Mouse (Mus musculus) megakaryocyte-erythroid progenitor cell, adult 5 weeks (primary cell): ENCODE data around the gene Uvssa. TPM values are rescaled to one million over a fixed set of nuclear protein-coding genes. Genes with fewer than 3 reads are reported as not detected.

Experiments
- polyA plus RNA-seq: library from polyadenylated mRNA; stranded (reverse); fragments of >175 nt; gene quantifications from 2 replicates; pipeline ENCODE4 v1.2.3, GENCODE M21; 2012

The Uvssa gene
- 1.4 and 1.8 TPM in 2 replicates for polyA plus RNA-seq

GRCm38 (mm10) chr5:33378302-33378854, at the start of gene Uvssa:
TSS of gene Uvssa (plus strand) at chr5:33378549.

DNA sequence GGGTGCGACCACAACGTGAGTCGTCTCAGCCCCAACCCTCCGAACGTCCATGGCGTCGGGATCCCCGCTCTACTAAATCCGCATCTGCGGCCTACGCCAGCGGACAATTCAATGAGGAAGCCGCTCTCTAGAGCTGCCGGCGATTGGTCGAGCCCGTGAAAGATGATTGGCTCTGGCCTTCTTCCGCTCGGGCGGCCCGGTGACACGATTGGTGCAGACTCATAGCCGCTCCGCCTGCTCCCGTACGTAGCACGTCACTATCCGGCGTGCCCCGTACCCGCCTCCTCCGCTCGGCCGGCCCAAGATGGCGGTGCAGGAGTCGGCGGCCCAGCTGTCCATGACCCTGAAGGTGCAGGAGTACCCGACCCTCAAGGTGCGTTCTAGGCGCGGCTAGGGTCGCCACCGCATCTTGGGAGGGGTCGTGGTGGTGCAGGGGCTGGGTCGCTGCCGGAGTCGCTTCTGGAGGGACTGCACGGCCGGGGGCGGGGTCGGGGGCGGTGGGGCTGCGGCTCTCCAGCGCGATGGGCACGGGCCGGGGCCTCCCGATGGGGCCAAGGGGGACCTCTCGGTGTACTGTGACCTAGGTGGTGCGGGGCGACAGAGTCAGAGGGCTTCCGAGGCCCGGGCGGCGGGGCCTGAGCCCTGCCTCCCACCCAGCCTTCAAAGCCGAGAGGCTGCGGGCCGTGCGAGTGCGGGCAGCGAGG, 42.9 kb upstream of the Uvssa start, which contains the start of gene Maea:
TSS of gene Maea (plus strand) at position 237 of the 704 bp plus-strand sequence.

DNA sequence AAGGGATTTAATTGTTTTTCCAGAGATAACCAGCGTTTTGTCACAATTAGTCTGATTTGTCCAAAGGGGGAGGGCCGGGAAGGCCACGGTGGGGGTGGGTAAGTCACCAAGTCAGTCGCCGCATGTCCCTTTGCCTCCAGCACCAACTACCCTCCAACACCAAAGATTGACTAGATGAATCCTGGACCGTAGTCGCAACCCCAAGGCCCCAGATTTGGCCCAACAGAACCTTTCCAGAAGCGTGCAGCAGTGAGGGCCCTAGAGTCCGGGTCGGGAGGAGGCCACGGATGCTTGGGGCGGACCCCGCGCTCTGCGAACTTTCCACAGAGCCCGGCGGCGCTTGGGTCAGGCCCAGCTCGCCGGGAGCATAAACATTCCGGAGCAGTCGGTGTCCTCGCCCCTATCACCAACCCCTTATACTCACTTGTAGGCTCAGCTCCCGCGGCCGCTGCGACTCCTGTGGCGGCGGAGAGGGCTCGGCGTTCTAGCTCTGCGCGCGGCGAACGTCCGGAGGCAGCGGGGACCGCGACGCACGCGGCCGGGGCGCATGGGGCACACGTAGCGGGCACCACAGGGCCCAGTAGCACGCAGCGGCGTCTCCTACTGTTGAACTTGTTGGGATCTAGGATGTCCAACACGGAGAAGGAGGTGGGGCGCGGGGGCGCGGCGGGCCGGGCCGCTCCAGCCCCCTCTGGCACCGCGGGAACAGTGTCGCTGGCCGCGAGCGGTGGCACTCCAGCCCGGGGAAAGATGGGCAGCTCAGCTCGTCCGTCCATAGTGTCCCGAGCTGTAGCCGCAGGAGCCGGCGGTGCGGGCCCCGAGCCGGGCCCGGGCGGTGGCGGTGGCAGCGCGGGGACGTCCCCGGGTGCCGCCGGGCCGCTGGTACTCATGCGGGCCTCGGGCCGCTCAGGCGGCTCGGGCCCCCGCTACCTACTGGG, 55.1 kb downstream of the Uvssa start, which contains the start of gene Nkx1-1:
TSS of gene Nkx1-1 (minus strand) at position 776 of the 938 bp plus-strand sequence.

Other genes starting within 250 kb of the Uvssa start
- gene Spon2, start 160.1 kb upstream of the Uvssa start, polyA plus RNA-seq: 0.77 and 1.1 TPM in 2 replicates
- 305 and 315 TPM in 2 replicates for gene Ctbp1, start 103.6 kb upstream of the Uvssa start, polyA plus RNA-seq
- gene Maea, start 43.0 kb upstream of the Uvssa start, polyA plus RNA-seq: 101 and 104 TPM in 2 replicates
- not detected in 2 replicates for gene Nkx1-1, start 55.4 kb downstream of the Uvssa start, polyA plus RNA-seq